Mouse (Mus musculus): Measurements from ENCODE around the gene Akap12. TPM values are rescaled to one million over a fixed set of nuclear protein-coding genes. Genes with fewer than 3 reads are reported as not detected.
A peak's percentile ranks its signal among the peaks of the same experiment; 100 is the strongest.

Akap12 gene
- polyA plus RNA-seq, 1 experiment from 2014 or later, result 52.2 TPM

GRCm38 (mm10) chr10:4254459-4254858 is 11.7 kb upstream of the Akap12 start:
- no peak overlapping the region for H3K27ac ChIP-seq (replicated peaks)
- H3K27me3 ChIP-seq (replicated peaks), result no peaks in the 10 kb centered on the region
- no peaks in the 10 kb centered on the region for H3K9me3 ChIP-seq (replicated peaks)
- H3K9ac ChIP-seq (replicated peaks), result no peak overlapping the region
- no peak for ATAC-seq (ENCODE audit: low FRiP score)
- no peak overlapping the region for H3K4me3 ChIP-seq (replicated peaks)
- H3K36me3 ChIP-seq, result no peaks in the 10 kb centered on the region
- 51% methylated on average over 5 of the region's 5 CpGs for WGBS
- H3K4me1 ChIP-seq, result no peaks in the 10 kb centered on the region
- H3K4me2 ChIP-seq, result no peak overlapping the region

DNA sequence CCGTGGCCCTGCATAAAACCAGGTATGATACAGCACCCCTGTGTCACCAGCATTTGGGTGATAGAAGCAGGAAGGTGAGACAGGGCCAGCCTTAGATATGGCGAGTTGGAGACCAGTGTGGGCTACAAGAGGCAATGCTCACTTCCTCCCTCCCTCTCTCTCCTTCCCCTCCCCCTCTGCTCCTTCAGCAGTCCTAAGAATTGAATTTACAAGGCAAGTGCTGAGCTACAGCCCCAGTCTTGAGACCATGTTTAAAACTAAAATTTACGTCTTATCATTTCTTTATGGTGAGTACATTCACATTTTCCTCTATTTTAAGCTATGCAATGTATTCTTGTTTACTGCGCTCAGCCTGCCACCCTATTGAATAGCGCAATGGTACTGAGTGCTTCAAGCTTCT is 5.3 kb upstream of the Akap12 start:
- no peak for ATAC-seq (ENCODE audit: low FRiP score)
- Histone ChIP-seq H3K9me3 (replicated peaks) (no peaks in the 10 kb centered on the region), H3K4me3 (replicated peaks) (no peak overlapping the region), H3K9ac (replicated peaks) (no peak overlapping the region), H3K27me3 (replicated peaks) (no peaks in the 10 kb centered on the region), H3K27ac (replicated peaks) (no peak overlapping the region), H3K4me2 (no peak overlapping the region), H3K4me1 (peaks cover 9% of the 10 kb centered on the region), H3K36me3 (no peaks in the 10 kb centered on the region)
- WGBS, result 78% methylated on average over 5 of the region's 5 CpGs

- Histone ChIP-seq H3K36me3 (no peaks in the 10 kb centered on the region), H3K4me3 (replicated peaks) (no peak overlapping the region), H3K27ac (replicated peaks) (no peak overlapping the region), H3K9ac (replicated peaks) (no peak overlapping the region), H3K4me2 (no peak overlapping the region), H3K27me3 (replicated peaks) (no peaks in the 10 kb centered on the region), H3K9me3 (replicated peaks) (no peaks in the 10 kb centered on the region), H3K4me1 (peaks cover 10% of the 10 kb centered on the region)
- ATAC-seq (ENCODE audit: low FRiP score), result no peak
- 73% methylated on average over 9 of the region's 9 CpGs for WGBS
Measured at GRCm38 (mm10) chr10:4261359-4261952, 4.7 kb upstream of the Akap12 start.

DNA sequence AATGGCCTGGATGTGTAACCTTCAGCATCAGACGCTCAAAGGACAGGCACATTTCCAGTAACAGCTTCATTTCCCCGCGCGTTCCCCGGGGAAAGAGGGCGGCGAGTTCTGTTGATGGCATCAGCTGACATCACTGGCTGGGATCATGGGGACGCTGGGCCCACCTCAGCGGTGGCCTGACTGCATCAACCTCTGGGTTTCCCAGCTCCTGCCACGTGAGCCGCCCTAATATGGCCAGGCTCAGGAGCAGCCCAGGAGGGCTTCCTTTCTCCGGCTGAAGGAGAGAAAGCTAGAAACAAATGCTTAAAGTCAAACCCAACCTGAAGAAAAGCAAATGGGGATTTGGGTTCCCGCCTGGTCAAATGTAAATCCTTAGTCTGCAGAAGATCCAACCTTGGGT is 539 bp upstream of the Akap12 start:
- 3% methylated on average over 13 of the region's 13 CpGs for WGBS
- ATAC-seq (ENCODE audit: low FRiP score), result peak; percentile 88

GRCm38 (mm10) chr10:4266931-4267310 is 741 bp downstream of the Akap12 start:
- Histone ChIP-seq H3K27me3 (replicated peaks) (no peaks in the 10 kb centered on the region), H3K4me1 (peaks cover 24% of the 10 kb centered on the region), H3K36me3 (no peaks in the 10 kb centered on the region), H3K4me3 (replicated peaks) (peak overlapping the region; percentile 78), H3K9ac (replicated peaks) (peak overlapping the region; percentile 67), H3K4me2 (peak overlapping the region; percentile 91), H3K9me3 (replicated peaks) (no peaks in the 10 kb centered on the region), H3K27ac (replicated peaks) (peak overlapping the region; percentile 87)
- under 1% methylated on average over 11 of the region's 11 CpGs for WGBS
- ATAC-seq (ENCODE audit: low FRiP score), result peak; percentile 48

More for the DNA sequence above, 539 bp upstream of the Akap12 start:
- no peaks in the 10 kb centered on the region for H3K36me3 ChIP-seq
- peaks cover 24% of the 10 kb centered on the region for H3K4me1 ChIP-seq
- H3K4me2 ChIP-seq, result peak overlapping the region; percentile 91
- H3K27ac ChIP-seq (replicated peaks), result peak overlapping the region; percentile 87
- peak overlapping the region; percentile 67 for H3K9ac ChIP-seq (replicated peaks)
- no peaks in the 10 kb centered on the region for H3K27me3 ChIP-seq (replicated peaks)
- peak overlapping the region; percentile 78 for H3K4me3 ChIP-seq (replicated peaks)
- H3K9me3 ChIP-seq (replicated peaks), result no peaks in the 10 kb centered on the region

- 69% methylated on average over 7 of the region's 7 CpGs for WGBS
- Histone ChIP-seq H3K36me3 (no peaks in the 10 kb centered on the region), H3K27me3 (replicated peaks) (no peaks in the 10 kb centered on the region), H3K27ac (replicated peaks) (peak overlapping the region; percentile 87), H3K9ac (replicated peaks) (no peak overlapping the region), H3K4me3 (replicated peaks) (peak overlapping the region; percentile 78), H3K4me2 (peak overlapping the region; percentile 91), H3K9me3 (replicated peaks) (no peaks in the 10 kb centered on the region), H3K4me1 (peaks cover 24% of the 10 kb centered on the region)
- ATAC-seq (ENCODE audit: low FRiP score), result no peak
Measured at GRCm38 (mm10) chr10:4267481-4267880, 1.3 kb downstream of the Akap12 start.

DNA sequence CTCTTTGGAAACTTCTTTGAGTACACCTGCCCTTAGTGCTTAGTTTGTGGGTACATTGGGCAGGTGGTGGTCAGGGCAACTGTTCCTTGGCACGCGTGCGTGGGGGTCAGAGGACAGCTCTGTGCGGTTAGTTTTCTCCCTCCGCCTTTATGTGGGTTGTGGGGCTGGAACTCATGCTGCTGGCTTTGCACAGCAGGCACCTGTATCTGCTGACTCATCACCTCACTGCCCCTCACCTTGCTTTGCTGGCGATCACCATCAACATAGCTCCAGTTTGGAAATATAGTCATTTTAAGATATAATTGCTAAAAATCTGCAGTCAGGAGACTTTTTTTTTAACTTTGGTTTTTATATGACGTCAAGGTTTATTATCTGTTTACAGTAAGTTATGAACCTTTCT is 2.0 kb downstream of the Akap12 start:
- Histone ChIP-seq H3K27me3 (replicated peaks) (no peaks in the 10 kb centered on the region), H3K4me2 (peak overlapping the region; percentile 91), H3K27ac (replicated peaks) (no peak overlapping the region), H3K4me1 (peaks cover 24% of the 10 kb centered on the region), H3K4me3 (replicated peaks) (peak overlapping the region; percentile 78), H3K9me3 (replicated peaks) (no peaks in the 10 kb centered on the region), H3K9ac (replicated peaks) (no peak overlapping the region), H3K36me3 (no peaks in the 10 kb centered on the region)
- no peak for ATAC-seq (ENCODE audit: low FRiP score)
- WGBS, result 92% methylated on average over 7 of the region's 7 CpGs

GRCm38 (mm10) chr10:4275572-4275971 is 9.4 kb downstream of the Akap12 start:
- H3K9ac ChIP-seq (replicated peaks), result no peak overlapping the region
- no peaks in the 10 kb centered on the region for H3K36me3 ChIP-seq
- H3K9me3 ChIP-seq (replicated peaks), result no peaks in the 10 kb centered on the region
- no peak for ATAC-seq (ENCODE audit: low FRiP score)
- H3K4me2 ChIP-seq, result no peak overlapping the region
- H3K27me3 ChIP-seq (replicated peaks), result no peaks in the 10 kb centered on the region
- WGBS, result 95% methylated on average over 10 of the region's 10 CpGs
- H3K4me3 ChIP-seq (replicated peaks), result no peak overlapping the region
- H3K27ac ChIP-seq (replicated peaks), result no peak overlapping the region
- 0 out of 2 replicates have a peak, but pooled peaks cover 3% of the 10 kb centered on the region for H3K4me1 ChIP-seq

DNA sequence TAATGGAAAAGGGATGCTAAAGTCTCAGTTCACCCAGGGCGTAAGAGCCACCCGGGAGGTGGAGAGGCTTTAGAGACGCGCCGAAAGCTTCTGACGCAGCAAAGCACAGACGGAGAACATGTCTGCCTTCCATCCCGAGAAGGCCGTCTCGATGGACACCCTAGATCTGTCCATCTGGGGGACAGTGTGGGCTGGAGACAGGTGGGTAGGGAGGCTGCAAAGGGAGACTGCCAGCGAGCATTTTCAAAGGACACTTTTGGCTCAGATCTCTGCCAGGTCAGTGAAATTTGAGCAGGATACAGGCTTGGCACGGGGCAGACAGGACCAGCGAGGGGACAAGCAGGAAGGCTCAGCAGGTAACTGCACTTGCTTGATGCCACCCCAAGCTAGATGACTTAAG is 9.9 kb downstream of the Akap12 start:
- Histone ChIP-seq H3K4me3 (replicated peaks) (no peak overlapping the region), H3K4me2 (no peak overlapping the region), H3K4me1 (0 out of 2 replicates have a peak, but pooled peaks cover 3% of the 10 kb centered on the region), H3K9ac (replicated peaks) (no peak overlapping the region), H3K9me3 (replicated peaks) (no peaks in the 10 kb centered on the region), H3K36me3 (no peaks in the 10 kb centered on the region), H3K27me3 (replicated peaks) (no peaks in the 10 kb centered on the region), H3K27ac (replicated peaks) (no peak overlapping the region)
- WGBS, result 96% methylated on average over 13 of the region's 13 CpGs
- ATAC-seq (ENCODE audit: low FRiP score), result no peak

DNA sequence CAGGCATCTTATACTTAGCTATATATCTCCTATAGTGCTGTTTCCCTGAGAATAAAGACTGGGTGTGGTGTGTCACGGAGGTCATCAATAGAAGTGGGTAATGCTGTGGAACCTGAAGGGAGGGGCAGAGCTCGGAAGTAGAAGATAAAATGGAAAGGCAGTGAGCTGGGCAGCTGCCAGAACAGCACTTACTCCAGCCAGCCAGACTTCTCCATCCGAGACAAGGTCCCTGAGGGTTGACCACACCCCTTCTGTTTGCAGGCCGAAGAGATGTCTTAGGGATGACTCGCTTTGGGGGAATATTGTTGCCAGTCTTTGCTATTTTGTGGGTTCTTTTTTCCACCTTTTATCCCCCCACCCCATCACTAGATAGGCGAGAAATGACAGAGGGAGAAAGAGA is 11.9 kb downstream of the Akap12 start:
- H3K9ac ChIP-seq (replicated peaks), result no peak overlapping the region

DNA sequence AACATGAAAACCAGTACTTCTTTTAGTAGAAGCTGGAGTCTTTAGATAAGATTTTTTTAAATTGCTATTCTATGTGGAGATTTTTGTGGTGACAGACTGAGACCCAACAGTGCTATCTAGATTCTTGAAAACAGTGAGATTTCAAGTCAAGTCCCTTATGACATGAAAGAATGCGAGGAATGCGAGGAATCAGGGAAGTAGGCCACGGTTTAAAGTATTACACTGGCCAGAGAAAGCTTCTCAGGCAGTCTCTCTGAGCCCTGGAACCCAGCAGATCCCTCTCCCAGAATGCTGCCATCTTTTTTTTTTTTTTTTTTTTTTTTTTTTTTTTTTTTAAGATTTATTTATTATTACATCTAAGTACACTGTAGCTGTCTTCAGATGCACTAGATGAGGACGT is 16.2 kb downstream of the Akap12 start:
- Histone ChIP-seq H3K4me2 (no peak overlapping the region), H3K27me3 (replicated peaks) (no peaks in the 10 kb centered on the region), H3K36me3 (no peaks in the 10 kb centered on the region), H3K4me3 (replicated peaks) (no peak overlapping the region), H3K4me1 (0 out of 2 replicates have a peak, but pooled peaks cover 3% of the 10 kb centered on the region), H3K27ac (replicated peaks) (no peak overlapping the region), H3K9ac (replicated peaks) (no peak overlapping the region), H3K9me3 (replicated peaks) (no peaks in the 10 kb centered on the region)
- no peak for ATAC-seq (ENCODE audit: low FRiP score)
- 67% methylated on average over 4 of the region's 4 CpGs for WGBS

More for the DNA sequence above, 11.9 kb downstream of the Akap12 start:
- Histone ChIP-seq H3K4me2 (no peak overlapping the region), H3K27me3 (replicated peaks) (no peaks in the 10 kb centered on the region), H3K9me3 (replicated peaks) (no peaks in the 10 kb centered on the region), H3K36me3 (no peaks in the 10 kb centered on the region), H3K4me3 (replicated peaks) (no peak overlapping the region), H3K27ac (replicated peaks) (no peak overlapping the region), H3K4me1 (0 out of 2 replicates have a peak, but pooled peaks cover 3% of the 10 kb centered on the region)
- 60% methylated on average over 6 of the region's 6 CpGs for WGBS
- no peak for ATAC-seq (ENCODE audit: low FRiP score)

DNA sequence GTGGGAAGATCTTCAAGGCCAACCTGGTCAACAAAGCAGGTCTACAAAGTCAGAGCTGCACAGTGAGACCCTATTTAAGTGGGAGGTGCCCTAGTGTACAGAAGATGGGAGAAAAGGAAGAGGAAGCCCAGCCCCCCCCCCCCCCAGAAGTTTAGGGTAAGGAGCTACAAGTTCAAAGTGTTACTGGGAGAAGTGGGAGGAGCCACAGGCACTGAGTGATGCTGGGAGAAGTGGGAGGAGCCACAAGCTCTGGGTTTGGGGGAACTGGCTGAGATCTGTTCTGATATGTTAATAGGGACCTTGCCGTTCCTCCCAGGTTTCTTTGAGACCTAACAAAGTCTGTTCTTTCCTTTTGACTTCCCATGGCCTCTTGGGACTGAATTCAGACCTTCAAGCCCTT is 18.6 kb downstream of the Akap12 start:
- Histone ChIP-seq H3K4me1 (no peaks in the 10 kb centered on the region), H3K9ac (replicated peaks) (no peak overlapping the region), H3K36me3 (no peaks in the 10 kb centered on the region), H3K9me3 (replicated peaks) (no peaks in the 10 kb centered on the region), H3K4me2 (no peak overlapping the region), H3K4me3 (replicated peaks) (no peak overlapping the region), H3K27me3 (replicated peaks) (no peaks in the 10 kb centered on the region), H3K27ac (replicated peaks) (no peak overlapping the region)
- WGBS, result 63% methylated on average over 1 of the region's 1 CpGs
- no peak for ATAC-seq (ENCODE audit: low FRiP score)

All from neural tube, embryonic 15.5 days (tissue).